Mouse (Mus musculus): ENCODE results near the gene Bcar3.

Gene Bcar3

DNA sequence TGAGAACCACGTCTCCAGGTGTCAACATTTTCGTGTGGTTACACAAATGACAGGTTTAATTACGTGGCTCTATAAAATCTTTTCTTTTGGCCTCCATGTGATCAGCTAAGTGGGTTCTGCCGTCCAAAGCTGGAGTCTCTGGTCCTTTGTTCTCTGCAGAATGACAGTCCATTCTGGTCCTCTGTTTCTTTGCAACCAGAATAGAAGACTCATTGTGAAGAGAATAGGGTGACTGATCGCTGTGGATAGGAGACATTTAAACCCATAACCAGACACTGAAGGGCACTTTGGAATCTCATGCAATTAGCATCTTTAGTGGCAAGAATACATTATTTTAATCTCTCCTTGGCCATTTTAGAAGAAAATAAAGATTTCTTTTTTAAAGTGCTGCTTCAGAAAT lies 187.1 kb downstream of the Bcar3 start:
- DNase-seq (ENCODE audit: low spot score in 2 of 2) = no peak

DNA sequence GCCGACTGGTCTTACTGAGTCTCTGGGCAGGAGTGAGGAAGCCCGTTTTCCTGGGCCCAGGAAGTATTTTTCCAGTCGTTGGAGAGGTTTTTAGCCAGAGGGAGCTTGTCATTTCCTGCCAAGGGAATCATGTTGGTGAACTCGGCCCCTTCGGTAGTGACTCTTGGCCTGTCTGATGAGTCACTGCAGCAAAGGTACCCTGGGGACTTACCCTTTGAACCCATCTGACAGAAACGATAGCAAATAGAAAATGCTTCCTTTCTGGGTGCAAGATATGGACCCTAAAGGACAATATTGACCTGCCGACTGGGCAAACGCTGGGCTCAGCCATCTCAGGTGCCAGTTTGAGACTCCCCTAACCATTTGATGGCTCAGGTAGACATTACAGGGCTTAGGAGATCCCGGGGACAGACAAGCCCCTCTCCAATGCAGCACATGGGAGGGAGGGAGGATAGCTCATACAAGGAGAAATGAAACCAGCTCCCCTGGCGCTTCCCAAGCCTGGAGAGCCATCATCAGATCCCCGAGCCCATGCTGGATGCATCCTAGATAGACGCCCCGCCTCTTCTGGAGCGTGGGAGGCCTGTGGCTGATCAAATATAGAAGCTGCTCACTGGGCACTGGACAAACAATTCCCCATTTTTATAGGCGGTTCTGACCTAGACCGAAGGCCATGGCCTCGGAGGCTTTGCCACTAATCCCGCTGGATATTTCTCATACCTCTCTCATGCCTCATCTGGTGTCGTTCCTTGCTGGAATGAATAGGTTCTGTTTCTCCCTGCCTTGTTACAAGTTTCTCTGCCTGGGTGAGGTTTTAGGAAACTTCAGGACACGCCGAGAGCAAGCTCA lies 188.2 kb downstream of the Bcar3 start:
- no peak for DNase-seq (ENCODE audit: low spot score in 2 of 2)

DNA sequence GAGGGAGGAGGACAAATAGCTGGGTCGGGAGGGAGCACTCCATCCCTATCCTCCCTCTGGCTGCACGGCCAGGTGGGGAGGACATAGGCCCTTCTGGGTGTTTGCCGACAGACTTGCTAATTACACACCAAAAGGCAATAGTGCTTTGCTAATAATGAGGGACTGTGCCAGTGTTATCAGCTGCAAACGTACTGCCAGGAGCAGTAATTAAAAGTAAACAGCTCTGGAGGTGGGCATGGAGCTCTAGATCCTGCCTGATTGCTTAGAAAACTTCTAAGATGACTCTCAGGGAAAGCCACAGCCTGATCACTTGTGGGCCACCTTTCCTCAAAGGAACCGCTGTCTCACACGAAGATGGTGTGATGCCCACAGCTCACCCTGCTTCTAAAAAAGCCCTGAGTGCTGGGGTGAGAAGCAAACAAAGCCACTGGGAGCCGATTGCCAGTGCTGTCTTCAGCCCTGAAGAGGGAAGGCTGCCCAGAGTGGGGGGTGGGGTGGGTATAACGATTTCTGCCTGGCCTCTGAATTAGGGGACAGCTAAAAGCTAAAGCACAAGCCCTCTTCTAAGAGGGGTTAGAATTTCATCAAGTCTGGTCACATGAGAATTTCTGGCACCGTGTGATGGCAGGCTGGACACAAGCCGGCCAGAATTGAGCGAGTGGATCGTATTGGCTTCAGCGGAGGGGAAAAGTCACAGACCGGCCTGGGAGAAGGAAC lies 189.3 kb downstream of the Bcar3 start:
- DNase-seq (ENCODE audit: low spot score in 2 of 2) = peak in 1 of 2 experiments; percentile 39

DNA sequence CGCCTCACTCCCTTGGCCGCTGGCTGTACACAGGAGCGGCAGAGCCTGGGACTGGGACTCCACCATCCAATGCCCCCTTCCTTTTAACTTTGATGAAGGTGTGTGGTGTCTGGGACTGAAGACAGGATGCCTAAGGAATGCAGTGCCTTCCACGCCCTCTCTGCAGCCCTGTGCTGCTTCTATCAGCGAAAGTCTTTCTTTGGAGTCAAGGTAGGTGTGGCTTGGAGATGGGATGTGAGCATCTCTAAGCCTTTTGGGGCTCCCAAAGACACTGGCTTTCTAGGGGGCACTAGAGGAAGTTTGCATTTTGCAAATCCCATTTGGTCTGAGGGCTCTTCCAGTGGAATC lies 189.8 kb downstream of the Bcar3 start:
- no peak for DNase-seq (ENCODE audit: low spot score in 2 of 2)

GRCm38 (mm10) chr3:122484301-122484700 lies 190.4 kb downstream of the Bcar3 start:
- DNase-seq (ENCODE audit: low spot score in 2 of 2) = no peak

DNA sequence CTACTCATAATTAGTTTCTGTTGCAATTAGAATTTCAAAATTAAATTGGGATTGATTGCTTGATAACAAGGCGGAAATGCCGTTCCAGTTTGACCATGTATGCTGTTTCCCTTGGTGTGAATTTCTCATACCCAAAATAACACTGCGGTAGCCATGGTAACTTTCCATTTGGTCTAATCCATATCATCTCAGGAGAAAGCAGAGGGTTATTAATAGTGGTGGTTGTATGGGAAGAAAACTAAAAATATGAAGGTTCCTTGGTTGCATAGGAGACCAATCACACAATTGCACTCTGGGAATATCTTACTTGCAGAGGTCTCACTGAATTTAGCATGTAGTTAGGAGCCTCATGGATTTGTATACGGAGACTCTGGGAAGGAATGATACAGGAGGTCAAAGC lies 191.8 kb downstream of the Bcar3 start:
- DNase-seq (ENCODE audit: low spot score in 2 of 2) = peak in 1 of 2 experiments; percentile 52

GRCm38 (mm10) chr3:122486193-122486592 lies 192.3 kb downstream of the Bcar3 start:
- no peak for DNase-seq (ENCODE audit: low spot score in 2 of 2)

DNA sequence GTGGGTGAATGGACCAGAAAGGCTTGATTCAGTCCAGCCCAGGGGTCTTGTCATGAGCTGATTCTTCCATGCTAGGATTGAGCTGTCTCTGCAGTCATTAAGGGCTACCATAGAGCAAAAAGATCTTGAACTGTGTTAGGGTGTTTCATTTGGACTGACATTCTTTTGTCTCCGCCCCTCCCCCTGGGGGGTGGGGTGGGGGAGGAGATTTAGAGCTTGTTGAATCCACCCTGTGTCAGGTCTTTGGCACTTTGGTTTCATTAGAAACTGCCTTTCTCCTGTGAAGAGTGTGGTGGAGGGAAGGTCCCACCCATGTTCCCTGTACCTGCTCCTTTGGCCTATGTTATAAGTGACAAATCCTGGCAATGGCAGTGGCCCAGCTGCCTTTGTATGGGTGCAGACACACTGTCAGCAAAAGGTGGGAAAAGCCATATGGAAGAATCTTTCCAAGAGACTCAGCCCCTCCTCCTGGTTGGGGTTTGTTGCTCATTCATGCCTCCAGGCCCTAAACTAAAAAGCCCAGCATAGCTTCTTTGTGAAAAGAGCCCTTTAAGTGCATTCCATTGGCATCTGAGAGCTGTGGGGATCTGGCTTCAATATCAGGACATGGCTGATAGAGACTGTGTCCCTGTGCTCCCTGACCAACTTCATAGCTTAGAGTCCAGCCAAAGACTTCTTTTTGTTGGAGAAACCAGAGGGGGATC lies 194.3 kb downstream of the Bcar3 start:
- DNase-seq (ENCODE audit: low spot score in 2 of 2) = no peak

- peak in 1 of 2 experiments; percentile 69 for DNase-seq (ENCODE audit: low spot score in 2 of 2)
Observed at GRCm38 (mm10) chr3:122490574-122490973, 196.6 kb downstream of the Bcar3 start.

GRCm38 (mm10) chr3:122492006-122492405 lies 198.1 kb downstream of the Bcar3 start:
- no peak for DNase-seq (ENCODE audit: low spot score in 2 of 2)

DNA sequence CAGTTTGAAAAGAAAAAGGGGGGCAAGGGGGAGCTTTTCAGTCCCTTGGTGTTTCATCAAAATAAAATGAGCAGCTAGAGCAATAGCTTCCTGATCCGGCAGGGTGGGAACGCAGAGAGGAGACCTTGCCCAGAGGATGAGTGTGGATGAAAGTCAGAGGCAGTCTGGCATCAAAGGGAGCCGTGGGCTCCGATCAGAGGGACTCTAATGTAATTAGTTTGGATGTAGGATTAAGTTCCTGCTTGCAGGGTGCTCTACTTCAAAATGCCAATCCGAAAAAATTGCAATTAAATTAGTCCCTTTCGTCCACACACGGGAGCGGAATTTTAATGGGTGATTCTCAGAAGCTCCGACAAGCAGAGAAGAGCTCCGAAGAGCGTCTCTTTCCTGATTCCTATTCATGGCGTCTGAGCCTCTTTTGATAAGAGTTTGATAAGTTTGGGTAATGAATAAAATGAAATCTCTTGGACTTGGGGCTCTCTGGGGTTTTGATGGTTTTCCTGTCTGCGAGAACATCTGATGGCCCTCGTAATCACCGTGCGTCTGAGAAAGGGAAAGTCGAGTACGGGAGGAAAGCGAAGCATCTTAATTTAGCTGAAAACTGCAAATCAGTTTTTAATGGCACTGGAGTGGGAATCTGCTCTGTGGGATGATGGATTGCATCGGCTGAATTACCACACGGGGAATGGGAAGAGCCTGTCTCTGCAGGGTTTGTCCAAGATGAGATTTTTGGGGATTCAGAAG lies 199.1 kb downstream of the Bcar3 start:
- DNase-seq (ENCODE audit: low spot score in 2 of 2) = peak in 1 of 2 experiments; percentile 47

DNA sequence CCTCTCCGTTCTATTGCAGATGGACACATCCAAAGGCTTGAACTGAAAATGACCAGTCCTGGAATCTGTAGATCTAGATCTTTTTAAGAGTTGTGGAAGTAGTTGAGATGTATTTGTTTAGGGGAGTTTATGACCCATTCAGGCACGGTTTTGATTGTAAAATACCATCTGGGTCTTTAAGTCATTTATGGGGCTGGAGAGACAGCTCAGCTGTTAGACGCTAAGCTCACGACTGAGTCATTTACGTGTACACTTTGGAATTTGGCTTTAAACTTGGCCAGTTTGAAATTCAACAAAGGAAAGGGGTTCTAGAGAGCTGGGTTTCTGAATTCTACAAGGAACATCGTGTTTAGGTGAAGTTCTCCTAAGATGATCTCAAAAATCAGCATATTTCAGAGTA lies 200.8 kb downstream of the Bcar3 start:
- no peak for DNase-seq (ENCODE audit: low spot score in 2 of 2)

DNA sequence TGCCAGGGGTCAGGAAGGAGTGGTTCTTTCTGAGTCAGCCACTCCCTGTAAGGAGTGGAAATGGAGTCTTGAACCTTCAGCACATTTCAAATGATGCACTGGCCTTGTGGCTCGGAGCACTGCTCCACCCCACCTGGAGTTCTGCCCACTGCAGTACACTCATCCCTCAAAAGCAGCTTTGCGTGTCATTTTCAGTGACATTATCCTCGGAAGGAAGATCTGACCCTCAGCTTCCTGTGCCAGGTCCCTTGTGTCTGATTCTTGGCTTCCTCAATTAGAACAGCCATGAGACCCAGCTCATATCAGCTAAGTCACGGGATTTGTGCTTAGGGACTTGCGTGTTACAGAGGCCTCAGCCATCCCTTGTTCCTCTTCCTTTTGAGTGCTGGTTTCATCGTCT lies 203.9 kb downstream of the Bcar3 start:
- no peak for DNase-seq (ENCODE audit: low spot score in 2 of 2)

DNA sequence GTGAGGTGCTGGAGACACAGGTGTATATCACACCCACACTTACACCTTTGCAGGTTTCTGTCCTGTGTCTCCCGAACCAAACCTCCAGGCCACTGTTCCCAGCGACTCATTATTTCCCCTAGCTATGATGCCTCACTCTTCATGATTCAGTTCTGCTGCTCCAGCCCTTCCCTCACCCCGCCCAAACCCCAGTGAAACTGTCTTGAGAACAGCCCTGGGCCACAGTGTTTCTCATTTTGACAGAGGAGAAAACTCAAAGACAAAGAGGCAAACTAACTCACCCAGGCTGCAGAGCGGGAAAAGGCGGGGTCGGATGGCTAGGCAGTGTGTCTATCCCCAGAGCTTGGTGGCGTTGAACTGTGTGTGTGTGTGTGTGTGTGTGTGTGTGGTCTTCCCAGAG lies 204.6 kb downstream of the Bcar3 start:
- DNase-seq (ENCODE audit: low spot score in 2 of 2) = no peak

DNA sequence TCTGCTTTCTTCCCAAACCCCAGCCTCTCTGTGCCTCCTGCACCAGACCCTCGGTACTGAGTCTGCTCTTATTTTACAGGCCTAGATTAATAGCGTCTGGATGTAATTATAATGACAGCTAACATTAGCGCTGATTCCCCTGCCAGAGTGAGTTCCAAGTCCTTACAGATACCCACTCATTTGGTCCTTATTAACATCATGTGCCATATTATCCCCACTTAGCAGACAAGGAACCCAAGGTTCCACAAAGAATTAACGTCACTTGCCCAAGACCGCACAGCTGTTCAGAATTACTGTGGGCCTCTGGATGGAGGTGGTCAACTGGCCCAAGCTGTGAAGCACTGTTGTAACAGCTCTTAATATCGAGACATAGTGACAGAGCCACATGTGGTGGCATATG lies 205.7 kb downstream of the Bcar3 start:
- DNase-seq (ENCODE audit: low spot score in 2 of 2) = no peak

DNA sequence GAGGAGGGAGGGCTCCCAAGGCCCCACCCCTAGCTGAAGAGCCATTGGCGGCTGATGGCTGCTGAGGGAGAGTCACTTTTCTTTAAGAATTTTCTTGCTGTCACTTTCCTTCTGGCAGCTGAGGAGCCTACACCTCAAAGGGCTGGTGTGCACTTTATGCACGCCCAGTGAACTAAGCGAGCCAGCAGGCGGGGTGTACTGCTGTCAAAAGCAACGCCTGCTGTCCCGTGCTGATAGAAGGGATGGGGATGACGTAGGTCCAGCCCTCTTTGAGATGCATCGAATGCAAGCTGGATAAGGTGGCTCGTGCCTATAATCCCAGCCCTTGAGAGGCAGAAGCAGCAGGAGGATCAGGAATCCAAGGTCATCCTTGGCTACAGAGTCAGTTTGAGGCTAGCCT lies 207.0 kb downstream of the Bcar3 start:
- no peak for DNase-seq (ENCODE audit: low spot score in 2 of 2)

DNA sequence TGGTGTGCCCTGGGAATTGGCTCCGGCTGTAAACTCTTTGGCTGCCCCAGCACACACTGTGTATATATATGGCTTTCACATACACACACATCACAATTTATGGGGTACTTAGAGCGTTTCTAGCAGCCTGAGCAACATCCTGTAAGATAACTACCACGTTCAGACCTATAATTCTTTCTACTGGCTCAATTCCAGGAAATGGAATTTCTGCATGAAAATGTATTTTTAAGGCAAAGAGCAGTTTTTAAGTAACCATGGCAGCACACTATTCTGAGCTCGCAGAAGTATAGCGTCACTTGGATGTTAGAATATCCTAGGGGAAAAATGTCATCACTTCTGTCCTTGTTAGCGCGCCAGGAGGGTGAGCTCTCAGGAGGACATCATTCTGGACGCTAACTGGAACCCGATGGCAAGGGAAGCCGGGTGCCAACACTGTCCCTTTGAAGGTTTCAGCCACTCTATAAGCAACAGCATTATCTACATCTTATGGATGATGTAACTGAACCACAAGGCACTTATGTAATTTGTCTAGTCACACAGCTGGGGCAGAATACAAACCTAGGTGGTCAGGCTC lies 212.5 kb downstream of the Bcar3 start:
- peak; percentile 57 to 76 for DNase-seq (ENCODE audit: low spot score in 2 of 2)

GRCm38 (mm10) chr3:122507826-122508225 lies 213.9 kb downstream of the Bcar3 start:
- no peak for DNase-seq (ENCODE audit: low spot score in 2 of 2)

- no peak for DNase-seq (ENCODE audit: low spot score in 2 of 2)
Observed at GRCm38 (mm10) chr3:122509084-122509483, 215.1 kb downstream of the Bcar3 start.

- no peak for DNase-seq (ENCODE audit: low spot score in 2 of 2)
Observed at GRCm38 (mm10) chr3:122509534-122510239, 215.8 kb downstream of the Bcar3 start.

GRCm38 (mm10) chr3:122510240-122510750 lies 216.4 kb downstream of the Bcar3 start:
- no peak for DNase-seq (ENCODE audit: low spot score in 2 of 2)
